Mouse (Mus musculus): ENCODE data around the gene Lat. TPM values are rescaled to one million over a fixed set of nuclear protein-coding genes. Genes with fewer than 3 reads are reported as not detected.

Gene Lat
- polyA plus RNA-seq, 1 experiment from 2014 or later = 1.7 TPM

DNA sequence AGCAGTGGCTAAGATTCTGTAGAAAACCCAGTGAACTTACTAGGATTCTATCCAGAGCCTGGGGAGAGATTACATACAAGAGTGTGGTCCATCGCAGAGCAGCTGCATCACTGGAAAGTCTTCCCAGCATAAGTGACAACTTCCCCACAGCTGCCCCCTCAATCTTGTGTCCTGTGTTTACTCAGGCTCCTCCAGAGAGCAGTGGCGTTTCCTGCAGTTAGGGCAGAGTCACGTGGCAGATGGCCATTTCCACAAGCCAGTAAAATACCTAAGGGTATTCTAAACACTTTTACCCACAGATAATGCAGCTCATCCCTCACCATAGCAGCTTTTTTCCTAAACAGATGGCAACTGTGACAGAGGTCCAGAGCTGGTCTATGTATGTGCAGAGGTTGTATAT, 44.6 kb downstream of the Lat start:
- Histone ChIP-seq H3K27ac (no peak overlapping the region), H3K4me3 (no peak overlapping the region), H3K4me1 (no peaks in the 10 kb centered on the region), H3K36me3 (no peaks in the 10 kb centered on the region), H3K9ac (no peak overlapping the region), H3K9me3 (no peaks in the 10 kb centered on the region), H3K27me3 (replicated peaks) (no peaks in the 10 kb centered on the region), H3K4me2 (replicated peaks) (no peak overlapping the region)
- ATAC-seq (ENCODE audit: low FRiP score, low read depth) = no peak
- 38% methylated on average over 3 of the region's 3 CpGs for WGBS

DNA sequence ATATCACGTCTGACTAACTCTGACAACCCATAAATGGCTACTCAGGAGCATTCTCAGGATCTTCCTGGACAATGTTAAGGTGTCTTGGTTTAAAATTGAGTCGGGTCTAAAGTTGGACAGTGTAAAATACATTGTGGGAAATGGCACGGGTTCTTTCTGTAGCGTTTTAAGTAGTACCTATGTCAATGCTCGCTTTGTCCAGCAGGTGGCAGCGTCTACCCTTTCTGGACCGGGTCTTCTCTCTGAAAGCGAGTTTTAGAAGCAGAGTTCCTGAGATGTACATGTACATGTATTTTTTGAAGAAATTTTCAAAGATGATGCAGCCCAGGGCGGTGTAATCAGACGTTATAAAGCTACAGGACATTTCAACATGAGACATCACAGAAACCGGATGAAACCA, 45.6 kb downstream of the Lat start:
- H3K4me2 ChIP-seq (replicated peaks) = no peak overlapping the region
- H3K4me1 ChIP-seq = no peaks in the 10 kb centered on the region
- H3K9me3 ChIP-seq = no peaks in the 10 kb centered on the region
- H3K36me3 ChIP-seq = no peaks in the 10 kb centered on the region
- H3K27ac ChIP-seq = no peak overlapping the region
- 8% methylated on average over 11 of the region's 11 CpGs for WGBS
- ATAC-seq (ENCODE audit: low FRiP score, low read depth) = no peak
- no peak overlapping the region for H3K9ac ChIP-seq
- H3K27me3 ChIP-seq (replicated peaks) = no peaks in the 10 kb centered on the region
- no peak overlapping the region for H3K4me3 ChIP-seq

DNA sequence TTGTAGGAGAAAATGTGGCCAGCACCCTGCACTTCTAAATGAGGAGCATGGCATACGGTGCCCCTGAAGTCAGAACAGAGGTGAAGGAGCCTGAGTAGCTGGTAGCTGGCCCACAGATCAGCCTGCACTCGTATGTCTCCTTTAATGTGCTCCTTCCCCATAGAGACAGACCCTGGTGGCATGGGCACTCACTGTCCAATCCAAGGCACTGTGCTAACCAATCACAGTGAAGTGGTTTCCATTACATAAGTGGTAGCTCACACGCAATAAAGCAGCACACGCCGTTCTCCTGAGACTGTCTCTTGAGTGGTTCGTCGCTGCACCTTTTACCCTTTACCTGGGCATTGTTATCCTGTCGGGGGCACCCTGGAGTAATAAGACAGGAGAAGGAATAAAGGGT, 55.1 kb downstream of the Lat start:
- H3K4me1 ChIP-seq = no peaks in the 10 kb centered on the region
- 78% methylated on average over 8 of the region's 8 CpGs for WGBS
- no peak for ATAC-seq (ENCODE audit: low FRiP score, low read depth)
- no peak overlapping the region for H3K9ac ChIP-seq
- no peaks in the 10 kb centered on the region for H3K9me3 ChIP-seq
- H3K4me3 ChIP-seq = no peak overlapping the region
- H3K27ac ChIP-seq = no peak overlapping the region
- no peaks in the 10 kb centered on the region for H3K27me3 ChIP-seq (replicated peaks)
- no peak overlapping the region for H3K4me2 ChIP-seq (replicated peaks)
- H3K36me3 ChIP-seq = no peaks in the 10 kb centered on the region

Small RNA genes lying within 50 kb of the gene (microRNA-seq; reads per million reads assigned to microRNA genes)
- gene Mir7058 = not detected

Other genes with a start within 250 kb of the Lat start
- 66.6 and 75.4 TPM in 2 replicates for gene Xpo6, start 169.1 kb downstream of the Lat start, polyA plus RNA-seq (2016; fragmentation: Nextera tagmentation; extraction: Ambion mirVana)
- gene Sbk1, start 97.0 kb downstream of the Lat start, polyA plus RNA-seq (2016; fragmentation: Nextera tagmentation; extraction: Ambion mirVana) = 322 and 342 TPM in 2 replicates
- 70.2 and 72.6 TPM in 2 replicates for gene Spns1, start 7.9 kb upstream of the Lat start, polyA plus RNA-seq (2016; fragmentation: Nextera tagmentation; extraction: Ambion mirVana)
- gene Nfatc2ip, start 27.2 kb upstream of the Lat start, polyA plus RNA-seq (2016; fragmentation: Nextera tagmentation; extraction: Ambion mirVana) = 3.2 and 4.2 TPM in 2 replicates
- gene Cd19, start 45.3 kb upstream of the Lat start, polyA plus RNA-seq (2016; fragmentation: Nextera tagmentation; extraction: Ambion mirVana) = not detected in 2 replicates
- gene Rabep2, start 59.2 kb upstream of the Lat start, polyA plus RNA-seq (2016; fragmentation: Nextera tagmentation; extraction: Ambion mirVana) = 26.8 TPM in 2 replicates
- 10.2 and 16.5 TPM in 2 replicates for gene Atp2a1, start 93.5 kb upstream of the Lat start, polyA plus RNA-seq (2016; fragmentation: Nextera tagmentation; extraction: Ambion mirVana)
- 60.5 and 62.9 TPM in 2 replicates for gene Sh2b1, start 105.9 kb upstream of the Lat start, polyA plus RNA-seq (2016; fragmentation: Nextera tagmentation; extraction: Ambion mirVana)
- 121 and 136 TPM in 2 replicates for gene Tufm, start 117.8 kb upstream of the Lat start, polyA plus RNA-seq (2016; fragmentation: Nextera tagmentation; extraction: Ambion mirVana)
- gene Atxn2l, start 133.9 kb upstream of the Lat start, polyA plus RNA-seq (2016; fragmentation: Nextera tagmentation; extraction: Ambion mirVana) = 74.7 and 81.0 TPM in 2 replicates
- gene Eif3c, start 196.8 kb upstream of the Lat start, polyA plus RNA-seq (2016; fragmentation: Nextera tagmentation; extraction: Ambion mirVana) = 207 and 208 TPM in 2 replicates
- gene Apobr, start 215.4 kb upstream of the Lat start, polyA plus RNA-seq (2016; fragmentation: Nextera tagmentation; extraction: Ambion mirVana) = 0.27 and 0.40 TPM in 2 replicates
- 26.1 and 28.2 TPM in 2 replicates for gene Cln3, start 216.2 kb upstream of the Lat start, polyA plus RNA-seq (2016; fragmentation: Nextera tagmentation; extraction: Ambion mirVana)
- not detected in 2 replicates for gene Il27, start 225.4 kb upstream of the Lat start, polyA plus RNA-seq (2016; fragmentation: Nextera tagmentation; extraction: Ambion mirVana)